Mouse (Mus musculus): Measurements from ENCODE around the gene Atp1a3.

GRCm38 (mm10) chr7:24973902-24974301 is 31.9 kb downstream of the Atp1a3 start:
- TF ChIP-seq POLR2A (IDR thresholded peaks at IDR 0.05; ENCODE audit: insufficient read depth, low read depth, low read length) (no peak), CTCF (IDR thresholded peaks at IDR 0.05) (no peak), EP300 (IDR thresholded peaks at IDR 0.05; ENCODE audit: insufficient read depth, low read depth, low read length) (no peak)

Measured in heart, adult 2 months (tissue).